Comparison of ENCODE assay signal across 8 mouse cellular contexts in genomic region chr5:81020281-81021005, GRCm38 (mm10). TPM values are rescaled to one million over a fixed set of nuclear protein-coding genes. Genes with fewer than 3 reads are reported as not detected.
DNase-seq lines count a peak whose midpoint lies in the region; ATAC-seq and TF ChIP-seq lines count a peak whose summit lies in the region.

No protein-coding gene starts in this region.

- peak overlapping the region; percentile 58 for H3K4me3 ChIP-seq in intestine, embryonic 14.5 days (ENCODE audit: low read depth, low read length)
- H3K4me3 ChIP-seq in small intestine, adult 2 months (ENCODE audit: low read depth, low read length) = peak overlapping the region; percentile 68

- peak overlapping the region; percentile 79 for H3K27ac ChIP-seq in intestine, embryonic 14.5 days (ENCODE audit: low read depth)
- H3K27ac ChIP-seq in small intestine, adult 2 months (ENCODE audit: insufficient read depth, low read depth, low read length) = peak overlapping the region; percentile 5; the same call in 1 of the 2 replicates

- no peaks in the 10 kb centered on the region for H3K27me3 ChIP-seq in intestine, embryonic 14.5 days (replicated peaks; ENCODE audit: control insufficient read depth, insufficient read depth, low read length)
- H3K27me3 ChIP-seq in small intestine, adult 2 months (ENCODE audit: control insufficient read depth, insufficient read depth, low read length) = peaks cover 33% of the 10 kb centered on the region

- ATAC-seq in common myeloid progenitor, adult 5-6 weeks (replicated peaks; ENCODE audit: low read depth, poor library complexity, severe bottlenecking) = peak; percentile 60
- peak; percentile 40 for ATAC-seq in intestine, embryonic 14.5 days (replicated peaks; ENCODE audit: low FRiP score, low TSS enrichment, low read depth)

- no peak for TF ChIP-seq POLR2A in small intestine, adult 2 months (IDR thresholded peaks at IDR 0.05; ENCODE audit: low read depth, low read length)

- TF ChIP-seq CTCF in small intestine, adult 2 months (IDR thresholded peaks at IDR 0.05; ENCODE audit: extremely low read depth, insufficient read length, insufficient replicate concordance, low read depth, low read length) = no peak

- DNase-seq in adrenal gland, adult (ENCODE audit: inconsistent age in 2 of 2, low spot score in 1 of 2) = peak; percentile 26 to 77
- DNase-seq in adrenal gland, adult 8-10 months = no peak
- DNase-seq in gastrocnemius, postnatal 25 days = peak; percentile 10
- peak; percentile 87 for DNase-seq in intestine, embryonic 14.5 days (ENCODE audit: low spot score)
- DNase-seq in left cerebral cortex, postnatal 4 days = peak; percentile 75
- DNase-seq in mesoderm, embryonic 11.5 days (ENCODE audit: low read depth, low spot score) = peak; percentile 69

- under 1% methylated on average over 62 of the region's 67 CpGs for WGBS in intestine, embryonic 14.5 days
- 2% methylated on average over 65 of the region's 67 CpGs for WGBS in small intestine, adult 2 months

- H3K36me3 ChIP-seq in intestine, embryonic 14.5 days (ENCODE audit: control insufficient read depth, insufficient read depth, low read length) = no peaks in the 10 kb centered on the region
- H3K36me3 ChIP-seq in small intestine, adult 2 months (ENCODE audit: control insufficient read depth, insufficient read depth, low read length) = no peaks in the 10 kb centered on the region

- intact Hi-C loops in left cerebral cortex, postnatal 4 days (cut with DNase I) = loop anchor here (5.0 to 10.0 kb wide), 4 partner anchors 144 to 1322 kb away; no protein-coding TSS in a partner anchor

- peak overlapping the region; percentile 63 for H3K9ac ChIP-seq in intestine, embryonic 14.5 days (ENCODE audit: low read length)

- H3K4me1 ChIP-seq in intestine, embryonic 14.5 days (replicated peaks; ENCODE audit: control insufficient read depth, insufficient read depth, low read length) = peaks cover 15% of the 10 kb centered on the region; the same call in 1 of the 2 replicates
- peaks cover 7% of the 10 kb centered on the region; the same call in 1 of the 2 replicates for H3K4me1 ChIP-seq in small intestine, adult 2 months (ENCODE audit: control insufficient read depth, insufficient read depth, insufficient read length, low read length)

- peak overlapping the region; percentile 55 for H3K4me2 ChIP-seq in intestine, embryonic 14.5 days (ENCODE audit: low read length)

- no peaks in the 10 kb centered on the region for H3K9me3 ChIP-seq in intestine, embryonic 14.5 days (ENCODE audit: control insufficient read depth, low read length)

RNA-seq across cellular contexts. Expression of gene Adgrl3, which starts 0.5 kb away (rescaled TPM):
- 10 to 100 TPM in 1 of 4 experiments, 1 to 10 TPM in 3; 3.3 to 10.2 (median 6.3) TPM for total RNA-seq in adrenal gland, adult 8-10 months (2022)
- not detected in 2 replicates for total RNA-seq in common myeloid progenitor, adult 5-6 weeks (2017)
- total RNA-seq in gastrocnemius, postnatal 25 days (2021) = 1 to 10 TPM in 1 of 2 experiments, under 1 TPM in 1; 0.97 to 1.0 TPM
- polyA plus RNA-seq in intestine, embryonic 14.5 days (2014; fragmentation: Nextera tagmentation; extraction: Ambion mirVana) = 13.5 and 14.9 TPM in 2 replicates
- 100 to 1,000 TPM; 247 to 254 TPM for total RNA-seq in left cerebral cortex, postnatal 4 days (2021)
- polyA plus RNA-seq in small intestine, adult 2 months (2012; rRNA removed) = 2.1 and 3.6 TPM in 2 replicates

Comparison
In these comparisons a context has a peak if more than half of its experiments do, and no peak if none do; other contexts are left out.
1. RNA of gene Adgrl3, which starts 0.5 kb away (total RNA-seq): 247 to 254 TPM in left cerebral cortex, postnatal 4 days; 3.3 to 10.2 TPM in adrenal gland, adult 8-10 months, 0.97 to 1.0 TPM in gastrocnemius, postnatal 25 days and not detected in common myeloid progenitor, adult 5-6 weeks; every median in the first group is over 10 times any median in the second.